Mouse (Mus musculus) C2C12 (cell line): ENCODE results near the gene Afg3l1.
"Not testable (repeated sequence)": the region's sequence is repeated elsewhere in the genome, so short reads cannot be mapped to it uniquely, and the experiment has no call there.

Source experiments
- CEBPB ChIP-seq: IDR thresholded peaks from one replicate; pipeline ENCODE4 v1.6.1; 2011; ENCODE audit warnings: low read depth, mild to moderate bottlenecking, control low read depth, moderate library complexity
- CTCF ChIP-seq: IDR thresholded peaks from one replicate; pipeline ENCODE4 v1.5.1; 2011; ENCODE audit not compliant: control insufficient read depth, insufficient read depth, insufficient read length
- FOSL1 ChIP-seq: IDR thresholded peaks from one replicate; pipeline ENCODE4 v1.8.0; 2011; ENCODE audit warnings: mild to moderate bottlenecking, low read length; ENCODE audit not compliant: poor library complexity, insufficient read depth, severe bottlenecking
- MAX ChIP-seq: IDR thresholded peaks from one replicate; pipeline ENCODE4 v1.6.1; 2011; ENCODE audit warnings: mild to moderate bottlenecking, control low read depth
- MYOD1 ChIP-seq: IDR thresholded peaks from one replicate; pipeline ENCODE4 v1.6.1; 2011; ENCODE audit warnings: low read depth; ENCODE audit not compliant: control insufficient read depth, insufficient read length
- MYOG ChIP-seq: IDR thresholded peaks from one replicate; pipeline ENCODE4 v1.6.1; 2011; ENCODE audit not compliant: control insufficient read depth, insufficient read length; ENCODE audit errors: extremely low read depth
- USF1 ChIP-seq: IDR thresholded peaks from one replicate; pipeline ENCODE4 v1.6.1; 2011; ENCODE audit warnings: low read depth, mild to moderate bottlenecking, control low read depth, moderate library complexity

GRCm38 (mm10) chr8:123433241-123433974, 44.3 kb upstream of the Afg3l1 start:
- not testable (repeated sequence) for TF ChIP-seq USF1, MYOD1, CTCF, FOSL1, MYOG, CEBPB, MAX
